Mouse (Mus musculus) urinary bladder, adult 18-20 months (tissue): ENCODE measurements around the gene Entpd5.
"Not testable (repeated sequence)": the region's sequence is repeated elsewhere in the genome, so short reads cannot be mapped to it uniquely, and the experiment has no call there.

Source experiments
- DNase-seq, 2 experiments: peaks; one replicate each; pipeline ENCODE4 v3.0.0; 2022; ENCODE audit warnings: low spot score in 2 of 2, mixed read lengths in 2 of 2

The Entpd5 gene

DNA sequence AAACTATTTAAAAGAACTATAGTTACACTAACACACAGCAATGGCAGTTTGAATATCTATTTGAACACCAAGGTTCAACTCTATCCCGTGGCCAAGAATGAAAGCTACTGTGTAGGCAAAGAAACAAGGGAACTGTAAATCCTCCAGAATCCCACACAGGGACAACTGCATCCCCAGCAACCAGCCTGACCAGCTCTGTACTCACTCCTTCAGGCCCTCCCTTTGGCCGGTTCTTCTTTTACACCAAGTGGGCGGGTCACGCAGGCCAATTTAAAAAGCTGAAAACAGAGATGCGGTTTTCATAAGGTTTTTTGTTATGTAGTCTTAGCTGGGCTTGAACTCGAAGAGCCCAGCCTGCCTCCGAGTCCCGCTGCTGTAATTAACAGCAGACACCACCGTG, 9.7 kb downstream of the Entpd5 start:
- DNase-seq, result peak in 1 of 2 experiments; percentile 34

DNA sequence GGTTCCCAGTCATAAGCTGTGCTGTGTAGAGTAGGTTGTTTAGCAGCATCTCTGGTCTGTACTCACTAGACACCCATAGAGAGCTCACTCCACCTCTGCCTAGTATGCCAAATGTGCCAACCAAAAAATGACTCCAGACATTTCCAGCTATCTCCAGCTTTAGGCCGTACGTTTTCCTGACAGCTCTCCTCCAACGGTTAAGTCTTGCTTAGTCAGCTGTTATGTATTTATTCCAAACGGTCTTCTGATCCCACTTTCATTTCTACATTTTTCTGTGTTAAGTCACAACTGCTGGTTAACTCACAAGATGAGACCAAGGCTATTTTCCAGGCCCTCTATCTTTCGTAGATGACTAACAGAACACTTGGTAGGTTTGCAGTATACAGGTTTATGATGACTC, 10.2 kb downstream of the Entpd5 start:
- DNase-seq, result no peak

DNA sequence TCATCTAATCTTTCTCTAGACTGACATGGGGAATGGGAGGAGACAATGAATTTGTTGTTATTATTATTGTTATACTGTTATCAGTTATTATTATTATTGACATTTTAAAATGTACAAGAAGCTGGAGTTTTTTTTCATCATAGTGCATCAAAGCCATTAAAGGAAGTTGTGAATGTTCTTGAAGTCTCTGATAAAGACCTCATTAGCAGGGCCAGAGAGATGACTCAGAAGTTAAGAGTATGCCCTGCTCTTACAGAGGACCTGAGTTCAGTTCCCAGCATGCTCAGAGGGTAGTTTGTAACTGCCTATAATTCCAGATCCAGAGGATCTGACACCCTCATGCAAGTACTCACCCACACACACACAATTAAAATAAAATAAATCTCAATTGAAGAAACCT, 11.1 kb downstream of the Entpd5 start:
- no peak for DNase-seq

DNA sequence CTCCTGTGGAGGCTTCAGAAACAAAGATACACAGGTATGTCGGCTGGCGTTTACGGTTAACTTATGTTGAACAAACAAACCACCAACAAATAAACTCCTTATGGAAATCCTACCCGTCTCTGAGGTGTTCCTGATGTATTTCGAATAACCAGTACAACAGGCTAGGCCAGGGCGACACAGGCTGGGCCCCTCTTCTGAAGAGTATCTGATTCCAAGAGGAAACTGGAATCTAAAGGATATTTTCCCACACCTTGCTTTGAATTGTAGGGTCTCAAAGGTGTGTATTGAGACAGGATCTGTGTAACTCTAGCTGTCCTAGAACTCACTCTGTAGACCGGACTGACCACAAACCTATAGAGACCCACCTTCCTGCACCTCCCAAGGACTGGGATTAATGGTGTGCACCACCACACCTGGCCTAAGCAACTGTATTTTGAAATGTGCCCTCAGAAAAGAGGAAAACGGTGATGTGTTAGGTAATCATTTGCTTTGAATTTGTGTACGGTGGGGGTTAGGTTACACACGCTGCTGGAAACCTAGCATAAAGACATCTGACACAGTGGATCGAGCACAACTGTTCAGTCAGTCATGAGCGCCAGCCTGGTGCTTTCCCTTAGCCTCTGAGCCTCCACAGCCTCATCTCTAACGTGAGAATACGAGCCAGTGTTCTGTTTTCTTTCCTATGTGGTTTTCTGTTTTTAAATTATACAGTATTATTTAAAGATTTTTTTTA, 11.7 kb downstream of the Entpd5 start:
- DNase-seq, result no peak

DNA sequence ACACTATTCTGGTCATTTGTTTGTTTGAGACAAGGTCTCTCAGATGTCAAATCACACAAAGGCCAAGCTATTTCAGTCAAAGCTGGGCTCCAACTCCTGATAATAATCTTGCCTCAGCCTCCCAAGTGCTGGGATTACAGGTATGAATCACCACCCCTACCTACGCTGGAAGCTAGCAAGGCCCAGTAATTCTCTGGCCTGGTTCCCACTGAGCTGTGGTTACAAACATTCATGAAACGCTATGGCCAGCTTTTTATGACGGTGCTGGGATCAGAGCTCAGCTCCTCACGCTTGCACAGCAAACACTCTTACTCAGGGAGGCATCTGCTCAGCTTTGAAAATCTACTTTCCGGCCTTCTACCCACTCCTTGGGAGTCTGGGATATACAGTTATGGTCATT, 15.0 kb downstream of the Entpd5 start:
- no peak for DNase-seq

DNA sequence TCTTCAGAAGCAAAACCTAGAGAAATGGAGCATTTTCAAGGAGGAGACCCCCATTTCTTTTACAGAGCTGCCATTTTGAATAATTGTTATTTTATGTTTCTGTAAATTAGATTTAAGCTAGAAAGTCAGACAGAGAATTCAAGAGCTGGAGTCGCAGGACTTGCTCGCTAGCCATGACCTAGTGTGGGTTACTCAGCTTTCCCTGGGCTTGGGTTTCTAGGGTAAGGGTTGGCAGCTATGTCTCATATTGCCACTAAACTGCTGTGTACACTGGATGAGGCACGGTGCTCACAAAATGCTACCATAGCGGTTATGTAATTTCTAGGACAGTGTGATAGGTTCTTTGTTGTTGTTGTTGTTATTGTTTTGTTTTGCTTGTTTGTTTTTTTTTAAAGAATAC, 16.1 kb downstream of the Entpd5 start:
- DNase-seq, result no peak

DNA sequence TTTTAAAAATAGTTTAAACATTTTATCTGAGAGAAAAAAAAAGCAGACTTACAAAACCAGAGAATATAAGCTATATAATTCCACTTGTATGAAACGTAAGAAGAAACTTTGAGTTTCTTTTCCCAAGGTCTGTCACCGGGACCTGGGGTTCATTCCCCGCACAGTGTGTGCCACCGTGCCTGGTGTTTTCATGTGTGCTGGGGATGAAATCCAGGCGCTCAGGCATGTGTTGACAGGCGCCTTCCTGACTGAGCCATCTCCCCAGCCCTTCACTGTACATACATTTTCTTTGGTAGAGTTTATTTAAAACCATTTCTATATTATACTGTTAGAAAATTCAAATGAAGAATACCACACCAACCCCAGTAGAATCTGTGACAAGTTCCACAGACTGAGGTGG, 18.5 kb downstream of the Entpd5 start:
- DNase-seq, result no peak

DNA sequence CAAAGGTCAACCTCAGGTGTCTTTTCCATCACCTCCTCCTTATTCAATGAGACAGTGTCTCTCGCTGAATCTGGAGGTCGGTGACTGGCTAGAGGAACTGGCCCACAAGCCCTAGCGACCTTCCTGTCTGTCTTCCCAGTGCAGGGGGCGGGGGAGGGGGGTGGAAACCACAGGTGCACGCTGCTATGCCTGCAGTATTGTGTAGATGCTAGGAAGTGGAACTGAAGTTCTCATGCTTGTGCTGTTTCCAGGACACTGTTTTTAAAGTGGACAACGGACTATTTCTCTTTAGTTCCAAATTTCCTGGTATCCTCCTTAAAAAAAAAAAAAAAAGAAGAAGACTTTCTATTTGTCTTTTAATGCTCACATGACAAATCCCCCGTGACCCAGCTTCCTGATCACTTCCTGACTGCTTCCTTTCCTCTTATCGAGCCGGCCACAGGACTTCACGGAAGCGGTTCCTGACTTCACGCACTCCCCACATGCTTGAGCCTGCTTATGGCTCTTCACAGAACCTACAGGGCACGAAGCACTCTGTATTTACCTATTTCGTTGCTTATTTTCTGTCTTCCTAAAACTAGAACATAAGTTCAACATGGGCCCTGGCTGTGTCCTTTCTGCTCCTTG, 19.9 kb downstream of the Entpd5 start:
- DNase-seq, result no peak

DNA sequence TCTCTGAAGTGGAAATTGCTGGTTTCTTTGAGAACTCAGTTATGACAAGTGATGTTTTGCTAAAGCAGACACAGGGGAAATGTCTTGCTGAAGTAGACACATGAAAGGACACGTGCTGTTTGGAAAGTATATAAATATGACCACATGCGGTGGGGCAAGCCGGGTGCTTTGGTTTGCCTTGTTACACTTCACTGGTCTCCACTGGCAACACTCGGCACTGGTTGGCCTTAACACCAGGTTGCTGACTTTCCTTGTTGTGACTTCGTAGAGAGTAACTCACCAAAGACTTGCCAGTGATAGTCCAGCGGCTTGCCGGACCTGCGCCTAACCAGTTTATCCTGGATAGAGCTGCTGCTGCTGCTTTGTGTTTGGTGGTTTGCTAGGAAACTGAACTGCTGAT, 20.7 kb downstream of the Entpd5 start:
- no peak for DNase-seq

DNA sequence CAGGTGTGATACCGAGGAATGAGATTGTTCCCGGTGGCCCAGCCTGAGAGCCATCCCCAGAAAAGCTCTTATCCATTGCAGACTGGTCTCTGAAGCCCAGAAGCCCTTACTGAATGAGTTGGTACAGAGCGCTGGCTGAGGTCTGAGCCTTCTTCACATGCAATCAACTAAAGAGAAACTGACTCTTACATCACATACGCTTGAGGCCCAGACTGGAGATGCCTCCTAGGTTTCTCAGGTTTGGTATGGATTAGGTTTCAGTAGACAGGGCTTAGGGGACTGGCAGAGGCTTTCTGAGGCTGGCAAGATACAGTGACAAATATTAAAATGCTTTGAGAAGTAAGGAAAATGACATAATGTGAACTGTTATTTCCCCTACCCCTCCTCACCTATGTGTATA, 23.4 kb downstream of the Entpd5 start:
- no peak for DNase-seq

DNA sequence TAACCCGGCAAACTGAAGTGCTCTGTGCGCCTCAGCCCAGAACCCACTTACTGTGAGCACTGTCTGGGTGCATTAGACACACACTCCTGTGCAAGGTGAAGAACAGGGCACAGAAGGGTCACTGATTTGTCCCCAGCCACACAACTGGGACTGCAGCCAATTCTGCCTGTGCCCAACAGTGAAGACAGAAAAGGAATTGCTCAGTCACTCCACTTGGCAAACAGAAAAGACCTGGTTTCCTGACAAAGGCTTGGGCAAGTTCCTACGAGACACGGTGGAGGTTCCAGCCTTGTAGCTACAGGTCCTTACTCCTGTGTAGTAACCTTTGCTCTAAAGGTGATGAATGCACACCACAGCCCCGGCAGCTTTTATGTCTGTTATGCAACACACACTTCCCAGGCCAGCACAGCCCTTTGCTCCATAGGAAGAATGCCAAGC, 24.2 kb downstream of the Entpd5 start:
- peak; percentile 59 to 77 for DNase-seq

DNA sequence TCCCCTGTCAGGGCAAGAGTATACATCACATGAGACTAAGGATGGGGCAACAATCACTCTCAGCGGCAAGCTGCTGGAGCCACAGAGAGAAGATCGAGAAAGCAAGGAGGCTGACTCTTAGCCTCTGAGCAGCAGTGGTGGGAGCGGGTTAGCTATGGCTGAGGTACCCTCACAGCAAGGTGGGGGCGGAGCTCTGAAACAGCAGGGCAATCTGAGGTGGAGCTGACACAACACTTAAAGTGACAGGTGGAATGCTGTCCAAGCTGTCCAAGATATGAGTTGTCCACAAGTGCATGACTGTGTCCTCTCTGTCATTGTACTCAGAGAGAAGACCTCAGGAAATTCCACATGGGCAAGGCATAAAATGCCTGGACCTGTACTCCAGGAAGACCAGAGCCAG, 26.5 kb downstream of the Entpd5 start:
- DNase-seq, result no peak

DNA sequence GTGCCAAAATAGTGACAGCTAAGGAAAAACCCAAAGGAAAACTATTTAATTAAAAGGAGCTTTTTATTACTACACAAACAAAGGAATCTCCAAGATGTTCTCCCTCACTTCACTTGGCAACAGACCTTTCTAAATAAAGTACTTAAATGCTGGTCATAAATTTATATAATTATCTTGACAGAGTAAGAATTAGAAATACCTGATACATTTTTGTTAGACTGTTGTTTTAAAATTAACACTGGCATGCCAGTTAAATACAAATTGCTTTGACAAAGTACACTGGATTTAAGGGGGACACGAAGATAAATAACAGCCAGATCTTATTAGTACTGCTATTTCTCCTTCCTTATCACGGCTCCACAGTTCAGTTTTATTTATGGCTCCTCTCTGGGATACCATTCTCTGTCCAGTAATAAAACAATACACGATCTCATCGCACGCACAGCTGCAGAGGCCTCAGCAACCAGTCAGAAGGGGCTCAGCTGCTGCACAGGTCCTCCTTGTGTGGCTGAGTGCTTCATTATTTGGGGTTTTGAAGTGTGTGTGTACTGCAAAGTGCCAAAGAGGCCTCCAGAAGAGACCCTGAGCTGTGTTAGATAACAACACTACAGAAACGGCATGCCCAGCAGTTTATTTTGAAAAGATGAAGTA, 34.9 kb downstream of the Entpd5 start:
- no peak for DNase-seq

DNA sequence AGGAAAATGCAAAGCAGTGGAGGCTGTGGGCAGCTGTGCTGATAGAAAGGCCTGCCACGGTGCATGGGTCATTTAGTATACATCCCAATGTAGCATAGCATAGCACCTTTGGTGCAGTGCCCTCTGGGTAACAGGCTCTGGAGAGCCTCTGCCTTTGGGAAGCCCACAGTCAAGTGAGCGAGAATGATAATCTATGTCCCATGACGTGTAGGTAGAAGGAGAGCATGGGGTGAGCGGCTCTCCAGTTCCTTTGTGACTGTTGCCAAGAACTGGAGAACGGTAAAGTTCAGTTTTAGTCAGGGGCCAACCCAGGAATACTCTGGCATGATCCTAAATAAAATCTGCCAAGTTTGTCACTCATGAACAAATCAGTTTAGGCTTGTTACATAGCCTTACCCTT, 37.2 kb downstream of the Entpd5 start:
- DNase-seq, result no peak

DNA sequence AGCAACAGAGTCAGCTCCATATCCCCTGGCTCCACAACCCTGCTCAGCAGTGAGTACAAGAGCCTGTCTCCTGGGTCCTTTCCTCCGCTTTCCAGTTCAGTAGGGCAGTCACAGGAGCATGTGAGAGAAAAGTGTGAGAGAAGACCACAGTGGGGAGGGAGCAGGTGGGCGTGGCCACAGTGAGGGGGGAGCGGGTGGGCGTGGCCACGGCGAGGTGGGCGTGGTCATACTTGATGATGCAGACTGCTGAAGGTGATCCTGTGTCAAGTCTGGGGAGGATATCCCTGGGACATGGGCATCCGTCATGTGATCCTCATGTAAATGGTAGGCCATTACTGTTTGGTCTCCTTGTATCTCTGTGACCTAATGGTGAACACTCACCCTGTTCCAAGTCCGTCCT, 41.9 kb downstream of the Entpd5 start:
- DNase-seq, result no peak

DNA sequence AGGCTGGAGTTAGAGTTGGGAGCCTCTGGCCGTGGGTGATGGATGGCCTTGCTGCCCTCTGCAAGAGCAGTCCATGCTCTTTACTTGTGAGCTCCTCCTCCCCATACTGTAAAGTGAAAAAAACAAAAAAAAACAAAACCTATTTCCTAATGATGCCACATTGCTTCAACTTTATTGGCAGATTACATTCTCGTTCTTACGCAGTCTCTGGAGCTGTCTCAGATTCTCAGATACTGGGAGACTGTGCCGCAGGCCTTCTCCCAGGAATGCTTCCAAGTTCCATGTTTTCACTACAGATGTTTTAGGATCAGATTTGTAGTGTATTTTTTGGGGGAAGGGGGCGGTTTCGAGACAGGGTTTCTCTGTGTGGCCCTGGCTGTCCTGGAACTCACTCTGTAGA, 43.7 kb downstream of the Entpd5 start:
- no peak for DNase-seq

DNA sequence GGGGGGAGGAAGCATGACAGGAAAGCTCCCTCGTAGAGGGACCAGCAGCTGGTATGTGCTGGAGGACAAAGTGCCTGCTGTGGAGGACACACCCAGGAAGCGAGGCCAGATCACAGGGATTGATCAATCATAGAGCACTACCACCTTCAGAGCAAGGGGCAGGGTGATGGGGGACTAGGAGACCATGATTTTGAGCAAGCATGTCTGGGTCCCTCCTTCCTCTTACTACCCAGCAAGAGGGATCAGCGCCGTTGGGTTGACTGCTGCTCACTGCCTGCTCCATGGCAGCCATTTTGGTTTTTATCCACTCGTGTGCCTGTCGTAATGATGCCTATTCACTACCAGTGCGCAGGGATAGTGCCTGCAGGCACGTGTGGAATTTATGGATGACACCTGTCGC, 44.5 kb downstream of the Entpd5 start:
- DNase-seq, result no peak

DNA sequence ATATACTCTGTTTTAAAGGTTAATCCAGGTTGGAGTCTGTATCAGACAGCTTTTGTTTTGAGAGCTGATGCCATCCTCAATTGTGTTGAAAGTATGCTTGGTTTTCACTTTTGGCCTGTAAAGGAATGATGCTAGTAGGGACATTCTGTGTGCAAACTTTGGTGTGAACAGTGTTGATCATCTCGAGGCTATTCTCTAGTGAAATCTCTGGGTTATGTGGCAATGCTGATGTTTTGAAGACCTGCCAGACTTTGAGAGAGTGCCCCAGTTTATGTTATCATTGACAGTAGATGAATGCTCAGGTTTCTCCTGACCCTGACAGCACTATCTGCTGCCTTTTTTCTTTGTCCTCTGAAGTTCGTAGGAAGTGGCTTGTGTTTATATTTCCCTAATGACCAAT, 46.0 kb downstream of the Entpd5 start:
- no peak for DNase-seq

DNA sequence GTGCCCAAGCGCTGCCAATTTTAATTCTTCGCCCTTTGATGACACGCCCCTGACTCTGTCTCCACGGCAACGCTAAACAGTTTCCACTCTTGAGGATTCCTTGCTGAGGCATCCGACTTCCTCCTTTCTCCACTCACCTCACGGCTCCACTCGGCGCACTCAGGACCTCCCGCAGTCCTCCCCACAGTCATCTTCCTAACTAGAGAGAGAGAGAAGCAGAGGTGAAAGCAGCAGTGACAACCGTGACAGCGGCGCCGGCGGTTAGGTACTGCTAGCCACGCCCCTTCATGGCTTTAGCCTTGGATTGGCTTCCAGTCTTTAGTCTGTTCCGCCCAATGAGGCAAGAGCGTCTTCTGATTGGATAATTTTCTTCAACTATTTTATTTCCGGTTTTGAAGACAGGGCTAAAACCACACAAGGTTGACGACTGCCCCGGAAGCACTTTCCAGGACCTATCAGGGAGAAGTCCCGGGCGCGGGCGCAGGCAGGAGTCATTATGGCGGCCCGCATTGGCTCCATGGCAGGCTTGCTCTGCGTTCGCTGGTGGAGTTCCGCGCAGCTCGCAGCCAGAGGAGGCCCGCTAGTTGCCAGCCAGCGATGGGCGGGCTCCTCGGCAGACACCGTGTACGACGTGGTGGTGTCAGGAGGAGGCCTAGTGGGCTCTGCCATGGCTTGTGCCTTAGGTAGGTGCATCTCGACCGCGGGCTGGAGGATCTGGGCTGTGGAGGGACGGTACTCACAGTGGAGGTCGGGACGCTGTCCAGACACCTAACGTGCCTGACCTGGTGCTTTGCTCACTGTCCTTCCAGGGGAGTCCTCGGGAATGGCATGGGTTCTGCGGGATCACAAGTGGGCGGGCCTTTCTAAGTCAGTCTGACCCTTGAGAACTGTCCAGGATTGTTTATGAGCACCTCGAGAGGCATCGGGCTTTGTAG, 47.0 kb downstream of the Entpd5 start, which contains the start of the genes Coq6 and Fam161b:
Gene Coq6, plus strand, starts transcription at position 103 of the 935 bp plus-strand sequence.
Gene Fam161b, minus strand, starts transcription at position 279 of the 935 bp plus-strand sequence.
- DNase-seq, result peak; percentile 85 to 91

DNA sequence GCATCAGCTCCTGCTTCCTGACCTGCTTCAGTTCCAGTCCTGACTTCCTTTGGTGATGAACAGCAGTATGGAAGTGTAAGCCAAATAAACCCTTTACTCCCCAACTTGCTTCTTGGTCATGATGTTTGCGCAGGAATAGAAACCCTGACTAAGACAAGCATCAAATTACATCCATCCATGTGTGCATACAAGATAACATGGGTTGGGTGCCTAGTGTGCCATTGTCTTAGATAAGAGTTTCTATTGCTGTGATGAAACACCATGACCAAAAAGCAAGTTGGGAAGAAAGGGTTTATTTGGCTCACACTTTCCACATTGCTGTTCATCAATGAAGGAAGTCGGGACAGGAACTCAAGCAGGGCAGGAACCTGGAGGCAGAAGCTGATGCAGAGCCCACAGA, 50.1 kb downstream of the Entpd5 start:
- DNase-seq, result not testable (repeated sequence)

DNA sequence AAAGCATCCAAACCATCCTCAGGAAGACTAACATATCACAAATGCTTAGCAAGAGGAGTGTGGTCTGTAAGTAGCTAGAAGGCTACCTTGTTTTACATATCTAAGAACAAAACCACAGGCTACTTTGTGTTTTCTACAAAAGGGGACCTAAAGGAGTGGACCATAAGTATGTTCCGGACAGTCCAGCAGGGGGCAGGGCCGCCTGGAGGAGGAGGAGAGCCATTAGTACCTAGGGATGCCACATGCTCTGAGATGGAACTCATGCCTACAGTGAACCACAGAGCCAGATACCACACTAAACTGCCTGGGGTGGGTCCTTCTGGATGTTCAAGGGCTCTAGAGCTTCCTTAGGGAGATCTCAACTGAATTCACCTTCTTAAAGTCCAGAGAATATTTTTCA, 61.6 kb downstream of the Entpd5 start:
- no peak for DNase-seq
